Mouse (Mus musculus): ENCODE measurements around the gene Urm1.
A peak's percentile ranks its signal among the peaks of the same experiment; 100 is the strongest.

Urm1 gene

GRCm38 (mm10) chr2:29831106-29831505 lies 11.2 kb downstream of the Urm1 start:
- DNase-seq: no peak

GRCm38 (mm10) chr2:29833796-29834195 lies 13.9 kb downstream of the Urm1 start:
- DNase-seq: no peak

GRCm38 (mm10) chr2:29835391-29835899 lies 15.6 kb downstream of the Urm1 start:
- DNase-seq: no peak

GRCm38 (mm10) chr2:29839460-29839859 lies 19.6 kb downstream of the Urm1 start:
- DNase-seq: no peak

GRCm38 (mm10) chr2:29843231-29844105 lies 23.6 kb downstream of the Urm1 start:
- DNase-seq: no peak

- no peak for DNase-seq
These were observed 24.2 kb downstream of the Urm1 start for GRCm38 (mm10) chr2:29844115-29844514.

- DNase-seq: no peak
These were observed 24.8 kb downstream of the Urm1 start for GRCm38 (mm10) chr2:29844661-29845060.

- DNase-seq: no peak
These were observed 25.8 kb downstream of the Urm1 start for GRCm38 (mm10) chr2:29845636-29846035.

GRCm38 (mm10) chr2:29846061-29846853 lies 26.4 kb downstream of the Urm1 start:
- no peak for DNase-seq

- DNase-seq: no peak
These were observed 27.0 kb downstream of the Urm1 start for GRCm38 (mm10) chr2:29846911-29847310.

GRCm38 (mm10) chr2:29849041-29849440 lies 29.2 kb downstream of the Urm1 start:
- no peak for DNase-seq

- DNase-seq: no peak
These were observed 30.1 kb downstream of the Urm1 start for GRCm38 (mm10) chr2:29849841-29850480.

GRCm38 (mm10) chr2:29852957-29853485 lies 33.1 kb downstream of the Urm1 start:
- DNase-seq: no peak

GRCm38 (mm10) chr2:29853736-29854135 lies 33.9 kb downstream of the Urm1 start:
- no peak for DNase-seq

- no peak for DNase-seq
These were observed 35.8 kb downstream of the Urm1 start for GRCm38 (mm10) chr2:29855585-29856210.

GRCm38 (mm10) chr2:29856451-29857260 lies 36.8 kb downstream of the Urm1 start:
- DNase-seq: no peak

- DNase-seq: no peak
These were observed 37.5 kb downstream of the Urm1 start for GRCm38 (mm10) chr2:29857341-29857740.

- DNase-seq: no peak
These were observed 38.1 kb downstream of the Urm1 start for GRCm38 (mm10) chr2:29857967-29858366.

- DNase-seq: peak; percentile 76
These were observed 39.0 kb downstream of the Urm1 start for GRCm38 (mm10) chr2:29858748-29859473.

GRCm38 (mm10) chr2:29865125-29865524 lies 45.2 kb downstream of the Urm1 start:
- no peak for DNase-seq
